Mouse (Mus musculus) effector memory CD4-positive, alpha-beta T cell, adult 5 months (primary cell): Measurements from ENCODE around the gene Susd3. TPM values are rescaled to one million over a fixed set of nuclear protein-coding genes. Genes with fewer than 3 reads are reported as not detected.

ENCODE experiments used
- polyA plus RNA-seq: library from polyadenylated mRNA; unstranded; fragments of 100-300 nt; shearing (Covaris generic); gene quantifications from one replicate; pipeline ENCODE4 v1.2.1, GENCODE M21; 2017

Gene Susd3
- 22.4 TPM for polyA plus RNA-seq

GRCm38 (mm10) chr13:49248467-49248862 is at the start of gene Susd3:
Susd3 (minus strand) TSS chr13:49248706.

GRCm38 (mm10) chr13:49215504-49216219 is 32.8 kb downstream of the Susd3 start, which contains the start of gene Card19:
Card19 (minus strand) TSS chr13:49216037.

GRCm38 (mm10) chr13:49187288-49188218 is 61.0 kb downstream of the Susd3 start, which contains the start of gene Ninj1:
Ninj1 (plus strand) TSS chr13:49187485.

Other genes starting within 250 kb of the Susd3 start
- not detected for gene Wnk2, start 100.7 kb downstream of the Susd3 start, polyA plus RNA-seq
- 77.0 TPM for gene Ninj1, start 61.2 kb downstream of the Susd3 start, polyA plus RNA-seq
- gene Card19, start 32.7 kb downstream of the Susd3 start, polyA plus RNA-seq: 91.7 TPM
- gene Fgd3, start 71.6 kb upstream of the Susd3 start, polyA plus RNA-seq: 23.2 TPM
- gene Bicd2, start 92.9 kb upstream of the Susd3 start, polyA plus RNA-seq: 18.9 TPM
- gene Ippk, start 172.5 kb upstream of the Susd3 start, polyA plus RNA-seq: 11.1 TPM
- 4.8 TPM for gene Tes3-ps, start 244.6 kb upstream of the Susd3 start, polyA plus RNA-seq